Mouse (Mus musculus) effector memory CD4-positive, alpha-beta T cell, adult 5 months (primary cell): ENCODE data around the gene Glra2. TPM values are rescaled to one million over a fixed set of nuclear protein-coding genes. Genes with fewer than 3 reads are reported as not detected.

Experiments
- polyA plus RNA-seq: library from polyadenylated mRNA; unstranded; fragments of 100-300 nt; shearing (Covaris generic); gene quantifications from one replicate; pipeline ENCODE4 v1.2.1, GENCODE M21; 2017

Glra2 gene
- polyA plus RNA-seq: not detected

GRCm38 (mm10) chrX:165326939-165327698, at the start of gene Glra2:
Gene Glra2 (minus strand): TSS chrX:165327393.

